Mouse (Mus musculus): Measurements from ENCODE around the gene Wdr76. TPM values are rescaled to one million over a fixed set of nuclear protein-coding genes. Genes with fewer than 3 reads are reported as not detected.
"Not testable (repeated sequence)": the region's sequence is repeated elsewhere in the genome, so short reads cannot be mapped to it uniquely, and the experiment has no call there.

Gene Wdr76
- 2.9 and 3.8 TPM in 2 replicates for polyA plus RNA-seq (2012; rRNA removed)

DNA sequence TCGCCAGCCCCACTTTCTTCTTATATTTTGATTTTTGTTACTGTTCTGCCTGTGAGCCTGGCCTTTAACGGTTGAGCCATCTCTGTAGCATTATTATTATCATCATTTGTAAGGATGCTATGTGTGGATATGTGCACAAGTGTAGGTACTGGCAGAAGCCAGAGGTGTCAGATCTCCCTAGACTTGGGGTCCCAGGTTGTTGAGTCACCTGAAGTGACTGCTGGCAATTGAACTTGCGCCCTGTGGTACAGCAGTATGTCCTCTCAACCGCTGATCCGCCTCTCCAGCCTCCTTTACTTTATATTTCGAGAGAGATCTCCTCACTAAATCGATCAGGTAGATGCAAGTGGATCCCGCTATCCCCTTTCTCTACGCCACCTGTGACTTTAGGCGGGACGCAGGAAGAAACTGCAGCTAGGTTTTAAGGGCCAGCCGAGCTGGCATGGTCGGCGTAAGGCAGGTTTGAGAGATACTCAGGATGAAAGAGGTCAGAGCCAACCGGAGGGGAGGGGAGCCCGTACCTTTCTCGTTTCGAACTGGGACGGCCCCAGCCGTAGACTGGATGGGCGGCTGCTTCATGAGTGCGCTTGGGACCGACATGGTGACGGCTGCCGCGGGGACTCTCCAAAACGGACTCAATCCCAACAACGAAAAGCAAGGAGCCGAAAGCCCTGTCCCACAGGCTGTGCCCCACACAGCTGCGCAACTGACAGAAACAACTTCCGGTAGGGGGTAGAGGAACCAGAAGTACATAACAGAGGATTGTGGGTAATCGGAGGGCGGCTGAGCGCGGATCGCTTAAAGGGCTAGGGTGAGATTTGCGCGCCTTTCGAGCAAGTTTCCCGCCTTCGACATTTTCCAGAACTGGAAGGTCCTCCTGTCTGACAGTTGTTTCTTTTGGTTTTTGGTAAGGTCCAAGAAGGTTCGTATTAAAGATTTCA lies at the start of gene Wdr76, which contains the start of gene Mfap1a:
Wdr76 (plus strand) TSS at position 782 of the 941 bp plus-strand sequence.
Mfap1a (minus strand) TSS at position 724 of the 941 bp plus-strand sequence.
- WGBS = 3% methylated on average over 42 of the region's 42 CpGs
- TF ChIP-seq POLR2A (IDR thresholded peaks at IDR 0.05; ENCODE audit: low read depth, low read length) = peak; percentile 94
- not testable (repeated sequence) for H3K27me3 ChIP-seq (ENCODE audit: control insufficient read depth, insufficient read depth, low read length); H3K4me1 ChIP-seq (ENCODE audit: control insufficient read depth, insufficient read depth, insufficient read length); H3K36me3 ChIP-seq (ENCODE audit: control insufficient read depth, insufficient read depth, low read length)
- Histone ChIP-seq H3K27ac (ENCODE audit: insufficient read depth, low read length) (peak within 1 kb of the TSS; percentile 89), H3K4me3 (ENCODE audit: extremely low read depth, insufficient read depth, insufficient read length) (peak within 1 kb of the TSS; percentile 81)
- peak; percentile 70 to 78 for DNase-seq (ENCODE audit: low read depth in 1 of 2, low spot score in 2 of 2)

DNA sequence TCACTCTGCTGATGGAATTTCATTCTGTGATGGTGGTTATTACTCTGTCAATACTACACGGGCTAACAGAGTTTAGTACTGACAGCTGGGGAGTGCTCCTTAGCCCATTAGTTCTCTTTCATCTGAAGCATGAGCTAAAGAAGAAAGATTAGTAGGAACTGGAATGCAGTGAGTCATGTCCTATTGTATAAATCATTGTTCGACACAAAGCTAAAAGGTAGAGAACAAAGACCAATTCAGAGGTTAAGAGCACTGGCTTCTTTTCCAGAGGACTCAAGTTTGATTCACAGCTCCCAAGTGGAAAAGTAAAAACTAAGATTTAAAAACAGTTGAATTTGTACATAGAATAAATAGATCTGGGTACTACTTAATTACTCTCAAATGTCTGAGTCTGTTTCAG lies 46.5 kb upstream of the Wdr76 start:
- H3K36me3 ChIP-seq (ENCODE audit: control insufficient read depth, insufficient read depth, low read length) = peaks cover 5% of the 10 kb centered on the region; the same call in 1 of the 2 replicates
- TF ChIP-seq POLR2A (IDR thresholded peaks at IDR 0.05; ENCODE audit: low read depth, low read length) = no peak
- TF ChIP-seq CTCF (IDR thresholded peaks at IDR 0.05; ENCODE audit: extremely low read depth, insufficient read depth, insufficient read length, insufficient replicate concordance) = no peak
- no peak overlapping the region for H3K4me3 ChIP-seq (ENCODE audit: extremely low read depth, insufficient read depth, insufficient read length)
- no peak for DNase-seq (ENCODE audit: low read depth in 1 of 2, low spot score in 2 of 2)
- H3K4me1 ChIP-seq (ENCODE audit: control insufficient read depth, insufficient read depth, insufficient read length) = peaks cover 9% of the 10 kb centered on the region; the same call in 1 of the 2 replicates
- no peaks in the 10 kb centered on the region for H3K27me3 ChIP-seq (ENCODE audit: control insufficient read depth, insufficient read depth, low read length)
- H3K27ac ChIP-seq (ENCODE audit: insufficient read depth, low read length) = no peak overlapping the region
- 85% methylated on average over 2 of the region's 2 CpGs for WGBS

- WGBS = 83% methylated on average over 2 of the region's 6 CpGs
- H3K36me3 ChIP-seq (ENCODE audit: control insufficient read depth, insufficient read depth, low read length); DNase-seq (ENCODE audit: low read depth in 1 of 2, low spot score in 2 of 2); H3K4me1 ChIP-seq (ENCODE audit: control insufficient read depth, insufficient read depth, insufficient read length); H3K27ac ChIP-seq (ENCODE audit: insufficient read depth, low read length); H3K27me3 ChIP-seq (ENCODE audit: control insufficient read depth, insufficient read depth, low read length); H3K4me3 ChIP-seq (ENCODE audit: extremely low read depth, insufficient read depth, insufficient read length): not testable (repeated sequence)
Observed at GRCm38 (mm10) chr2:121468982-121469381, 37.5 kb upstream of the Wdr76 start.

GRCm38 (mm10) chr2:121472783-121473182 lies 33.7 kb upstream of the Wdr76 start:
- H3K27me3 ChIP-seq (ENCODE audit: control insufficient read depth, insufficient read depth, low read length); DNase-seq (ENCODE audit: low read depth in 1 of 2, low spot score in 2 of 2); H3K27ac ChIP-seq (ENCODE audit: insufficient read depth, low read length); H3K4me1 ChIP-seq (ENCODE audit: control insufficient read depth, insufficient read depth, insufficient read length); H3K4me3 ChIP-seq (ENCODE audit: extremely low read depth, insufficient read depth, insufficient read length); H3K36me3 ChIP-seq (ENCODE audit: control insufficient read depth, insufficient read depth, low read length): not testable (repeated sequence)
- 94% methylated on average over 3 of the region's 3 CpGs for WGBS

DNA sequence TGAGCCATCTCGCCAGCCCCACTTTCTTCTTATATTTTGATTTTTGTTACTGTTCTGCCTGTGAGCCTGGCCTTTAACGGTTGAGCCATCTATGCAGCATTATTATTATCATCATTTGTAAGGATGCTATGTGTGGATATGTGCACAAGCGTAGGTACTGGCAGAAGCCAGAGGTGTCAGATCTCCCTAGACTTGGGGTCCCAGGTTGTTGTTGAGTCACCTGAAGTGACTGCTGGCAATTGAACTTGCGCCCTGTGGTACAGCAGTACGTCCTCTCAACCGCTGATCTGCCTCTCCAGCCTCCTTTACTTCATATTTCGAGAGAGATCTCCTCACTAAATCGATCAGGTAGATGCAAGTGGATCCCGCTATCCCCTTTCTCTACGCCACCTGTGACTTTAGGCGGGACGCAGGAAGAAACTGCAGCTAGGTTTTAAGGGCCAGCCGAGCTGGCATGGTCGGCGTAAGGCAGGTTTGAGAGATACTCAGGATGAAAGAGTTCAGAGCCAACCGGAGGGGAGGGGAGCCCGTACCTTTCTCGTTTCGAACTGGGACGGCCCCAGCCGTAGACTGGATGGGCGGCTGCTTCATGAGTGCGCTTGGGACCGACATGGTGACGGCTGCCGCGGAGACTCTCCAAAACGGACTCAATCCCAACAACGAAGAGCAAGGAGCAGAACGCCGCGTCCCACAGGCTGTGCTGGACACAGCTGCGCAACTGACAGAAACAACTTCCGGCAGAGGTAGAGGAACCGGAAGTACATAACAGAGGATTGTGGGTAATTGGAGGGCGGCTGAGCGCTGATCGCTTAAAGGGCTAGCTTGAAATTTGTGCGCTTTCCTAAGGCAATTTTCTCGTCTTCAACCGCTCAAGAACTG lies 33.0 kb upstream of the Wdr76 start, which contains the start of gene Mfap1b:
Mfap1b (minus strand) TSS at position 767 of the 879 bp plus-strand sequence.
- 6% methylated on average over 41 of the region's 41 CpGs for WGBS
- peak within 1 kb of the TSS; percentile 70 for H3K4me3 ChIP-seq (ENCODE audit: extremely low read depth, insufficient read depth, insufficient read length)
- H3K27me3 ChIP-seq (ENCODE audit: control insufficient read depth, insufficient read depth, low read length); H3K36me3 ChIP-seq (ENCODE audit: control insufficient read depth, insufficient read depth, low read length); H3K4me1 ChIP-seq (ENCODE audit: control insufficient read depth, insufficient read depth, insufficient read length): not testable (repeated sequence)
- peak within 1 kb of the TSS; percentile 75 for H3K27ac ChIP-seq (ENCODE audit: insufficient read depth, low read length)
- peak; percentile 93 for TF ChIP-seq POLR2A (IDR thresholded peaks at IDR 0.05; ENCODE audit: low read depth, low read length)
- peak; percentile 72 to 78 for DNase-seq (ENCODE audit: low read depth in 1 of 2, low spot score in 2 of 2)

GRCm38 (mm10) chr2:121474180-121474535 lies 32.4 kb upstream of the Wdr76 start:
- Histone ChIP-seq H3K36me3 (ENCODE audit: control insufficient read depth, insufficient read depth, low read length) (no peaks in the 10 kb centered on the region), H3K27ac (ENCODE audit: insufficient read depth, low read length) (no peak overlapping the region), H3K27me3 (ENCODE audit: control insufficient read depth, insufficient read depth, low read length) (no peaks in the 10 kb centered on the region), H3K4me1 (ENCODE audit: control insufficient read depth, insufficient read depth, insufficient read length) (peaks cover 3% of the 10 kb centered on the region; the same call in 1 of the 2 replicates), H3K4me3 (ENCODE audit: extremely low read depth, insufficient read depth, insufficient read length) (peak overlapping the region; percentile 70)
- TF ChIP-seq CTCF (IDR thresholded peaks at IDR 0.05; ENCODE audit: extremely low read depth, insufficient read depth, insufficient read length, insufficient replicate concordance) (no peak), POLR2A (IDR thresholded peaks at IDR 0.05; ENCODE audit: low read depth, low read length) (no peak)
- DNase-seq (ENCODE audit: low read depth in 1 of 2, low spot score in 2 of 2) = no peak
- WGBS = 27% methylated on average over 8 of the region's 8 CpGs

- not testable (repeated sequence) for H3K36me3 ChIP-seq (ENCODE audit: control insufficient read depth, insufficient read depth, low read length); DNase-seq (ENCODE audit: low read depth in 1 of 2, low spot score in 2 of 2)
- WGBS = 93% methylated on average over 2 of the region's 2 CpGs
Observed at GRCm38 (mm10) chr2:121475306-121475705, 31.2 kb upstream of the Wdr76 start.

More at GRCm38 (mm10) chr2:121475306-121475705, 31.2 kb upstream of the Wdr76 start:
- H3K4me1 ChIP-seq (ENCODE audit: control insufficient read depth, insufficient read depth, insufficient read length); H3K27me3 ChIP-seq (ENCODE audit: control insufficient read depth, insufficient read depth, low read length); H3K4me3 ChIP-seq (ENCODE audit: extremely low read depth, insufficient read depth, insufficient read length); H3K27ac ChIP-seq (ENCODE audit: insufficient read depth, low read length): not testable (repeated sequence)
